Mouse (Mus musculus) ES-Bruce4 (cell line): ENCODE data around the gene Filip1l. TPM values are rescaled to one million over a fixed set of nuclear protein-coding genes. Genes with fewer than 3 reads are reported as not detected.

ENCODE experiments used
- H3K27ac ChIP-seq: 2 replicates; pipeline ENCODE4 v1.5.1; 2012; ENCODE audit warnings: low read length, inconsistent platforms; ENCODE audit not compliant: insufficient read depth
- H3K27me3 ChIP-seq: 2 replicates; pipeline ENCODE4 v1.6.1; 2012; ENCODE audit warnings: mild to moderate bottlenecking, low read length, inconsistent platforms; ENCODE audit not compliant: control insufficient read depth, poor library complexity, insufficient read depth, severe bottlenecking
- H3K36me3 ChIP-seq: 2 replicates; pipeline ENCODE4 v1.6.1; 2012; ENCODE audit warnings: inconsistent platforms, mild to moderate bottlenecking, low read length, moderate library complexity; ENCODE audit not compliant: control insufficient read depth, poor library complexity, insufficient read depth, severe bottlenecking
- H3K4me1 ChIP-seq: one replicate; pipeline ENCODE4 v1.8.1; 2011; ENCODE audit warnings: low read length; ENCODE audit not compliant: control insufficient read depth, insufficient read depth
- H3K4me3 ChIP-seq: 2 replicates; pipeline ENCODE4 v1.5.1; 2011; ENCODE audit warnings: low read depth, mild to moderate bottlenecking, low read length
- H3K9ac ChIP-seq: 2 replicates; pipeline ENCODE4 v1.6.1; 2012; ENCODE audit warnings: low read depth, mild to moderate bottlenecking, inconsistent platforms; ENCODE audit not compliant: poor library complexity, severe bottlenecking
- H3K9me3 ChIP-seq: replicated peaks from 2 replicates; pipeline ENCODE4 v1.6.1; 2012; ENCODE audit warnings: mild to moderate bottlenecking, low read length, inconsistent platforms; ENCODE audit not compliant: control insufficient read depth, poor library complexity, insufficient read depth, severe bottlenecking
- CTCF ChIP-seq: IDR thresholded peaks from one replicate; pipeline ENCODE4 v1.8.1; 2011; ENCODE audit warnings: low read depth, low read length
- EP300 ChIP-seq: IDR thresholded peaks from 2 replicates; pipeline ENCODE4 v1.6.1; 2011; ENCODE audit warnings: low read depth, low read length; ENCODE audit not compliant: insufficient read depth
- POLR2A ChIP-seq: IDR thresholded peaks from one replicate; pipeline ENCODE4 v1.8.1; 2011; ENCODE audit warnings: low read length; ENCODE audit not compliant: insufficient read depth
- polyA plus RNA-seq: library from polyadenylated mRNA; stranded (reverse); fragments of >200 nt; gene quantifications from 2 replicates; pipeline ENCODE4 v1.2.4, GENCODE M21; 2011; ENCODE audit warnings: low read depth; ENCODE audit not compliant: missing spikeins, insufficient read depth, insufficient read length

The Filip1l gene
- polyA plus RNA-seq, 1 experiment: 2.0 TPM

GRCm38 (mm10) chr16:57484043-57484795 lies 131.3 kb downstream of the Filip1l start:
- H3K27ac ChIP-seq: no peak overlapping the region
- no peak overlapping the region for H3K9ac ChIP-seq
- H3K4me1 ChIP-seq: no peaks in the 10 kb centered on the region
- no peak for TF ChIP-seq EP300
- no peak for TF ChIP-seq CTCF
- no peak for TF ChIP-seq POLR2A
- H3K36me3 ChIP-seq: no peaks in the 10 kb centered on the region
- H3K27me3 ChIP-seq: no peaks in the 10 kb centered on the region
- H3K9me3 ChIP-seq: no peaks in the 10 kb centered on the region
- H3K4me3 ChIP-seq: no peak overlapping the region

GRCm38 (mm10) chr16:57485265-57485664 lies 132.4 kb downstream of the Filip1l start:
- Histone ChIP-seq H3K36me3 (no peaks in the 10 kb centered on the region), H3K9me3 (no peaks in the 10 kb centered on the region), H3K27me3 (no peaks in the 10 kb centered on the region), H3K27ac (no peak overlapping the region), H3K4me1 (no peaks in the 10 kb centered on the region), H3K9ac (no peak overlapping the region), H3K4me3 (no peak overlapping the region)
- no peak for TF ChIP-seq CTCF
- TF ChIP-seq EP300: no peak
- TF ChIP-seq POLR2A: no peak

- H3K9ac ChIP-seq: no peak overlapping the region
- H3K9me3 ChIP-seq: no peaks in the 10 kb centered on the region
- H3K27me3 ChIP-seq: no peaks in the 10 kb centered on the region
- no peaks in the 10 kb centered on the region for H3K36me3 ChIP-seq
- H3K4me3 ChIP-seq: no peak overlapping the region
- H3K27ac ChIP-seq: no peak overlapping the region
- no peaks in the 10 kb centered on the region for H3K4me1 ChIP-seq
- no peak for TF ChIP-seq CTCF
- no peak for TF ChIP-seq POLR2A
- TF ChIP-seq EP300: no peak
Measured at GRCm38 (mm10) chr16:57486266-57486665, 133.4 kb downstream of the Filip1l start.

- no peaks in the 10 kb centered on the region for H3K36me3 ChIP-seq
- H3K27ac ChIP-seq: no peak overlapping the region
- no peak overlapping the region for H3K9ac ChIP-seq
- no peak overlapping the region for H3K4me3 ChIP-seq
- no peaks in the 10 kb centered on the region for H3K4me1 ChIP-seq
- no peaks in the 10 kb centered on the region for H3K27me3 ChIP-seq
- H3K9me3 ChIP-seq: no peaks in the 10 kb centered on the region
- TF ChIP-seq CTCF (no peak), POLR2A (no peak), EP300 (no peak)
Measured at GRCm38 (mm10) chr16:57488661-57489060, 135.8 kb downstream of the Filip1l start.

- Histone ChIP-seq H3K27me3 (no peaks in the 10 kb centered on the region), H3K9me3 (no peaks in the 10 kb centered on the region), H3K9ac (no peak overlapping the region), H3K4me1 (no peaks in the 10 kb centered on the region), H3K27ac (no peak overlapping the region), H3K36me3 (no peaks in the 10 kb centered on the region), H3K4me3 (no peak overlapping the region)
- TF ChIP-seq EP300 (no peak), CTCF (no peak), POLR2A (no peak)
Measured at GRCm38 (mm10) chr16:57490691-57491090, 137.8 kb downstream of the Filip1l start.

- no peaks in the 10 kb centered on the region for H3K4me1 ChIP-seq
- H3K4me3 ChIP-seq: no peak overlapping the region
- no peaks in the 10 kb centered on the region for H3K36me3 ChIP-seq
- no peak for TF ChIP-seq EP300
- TF ChIP-seq CTCF: no peak
- TF ChIP-seq POLR2A: no peak
- no peaks in the 10 kb centered on the region for H3K9me3 ChIP-seq
- no peaks in the 10 kb centered on the region for H3K27me3 ChIP-seq
- H3K27ac ChIP-seq: no peak overlapping the region
- H3K9ac ChIP-seq: no peak overlapping the region
Measured at GRCm38 (mm10) chr16:57491853-57492252, 139.0 kb downstream of the Filip1l start.
